Mouse (Mus musculus) midbrain, embryonic 16.5 days (tissue): ENCODE data around the gene Tacc2. TPM values are rescaled to one million over a fixed set of nuclear protein-coding genes. Genes with fewer than 3 reads are reported as not detected.

ENCODE experiments used
- ATAC-seq: fragments of 200-750 bp; cut with Nextera tagmentation; 2 replicates; pipeline ENCODE4 v1.8.0; 2017; ENCODE audit warnings: moderate TSS enrichment
- H3K27ac ChIP-seq: fragments of 300-500 bp; sonication (generic); 2 replicates; pipeline ENCODE4 v1.5.1; 2014; ENCODE audit warnings: mild to moderate bottlenecking, low read length, mixed read lengths
- H3K27me3 ChIP-seq: fragments of 300-500 bp; sonication (generic); 2 replicates; pipeline ENCODE4 v1.6.1; 2014; ENCODE audit warnings: low read depth, low read length, mixed read lengths; ENCODE audit not compliant: control insufficient read depth, insufficient read depth
- H3K36me3 ChIP-seq: fragments of 300-500 bp; sonication (generic); 2 replicates; pipeline ENCODE4 v1.6.1; 2014; ENCODE audit warnings: mild to moderate bottlenecking, low read length, moderate library complexity, mixed read lengths; ENCODE audit not compliant: control insufficient read depth, insufficient read depth
- H3K4me1 ChIP-seq: fragments of 300-500 bp; sonication (generic); 2 replicates; pipeline ENCODE4 v1.6.1; 2014; ENCODE audit warnings: mild to moderate bottlenecking, low read length, mixed read lengths; ENCODE audit not compliant: control insufficient read depth, insufficient read depth
- H3K4me2 ChIP-seq: fragments of 300-500 bp; sonication (generic); 2 replicates; pipeline ENCODE4 v1.6.1; 2014; ENCODE audit warnings: mild to moderate bottlenecking, low read length, mixed read lengths
- H3K4me3 ChIP-seq: fragments of 300-500 bp; sonication (generic); 2 replicates; pipeline ENCODE4 v1.5.1; 2014; ENCODE audit warnings: low read depth, mild to moderate bottlenecking, low read length, moderate library complexity, mixed read lengths
- H3K9ac ChIP-seq: fragments of 300-500 bp; sonication (generic); 2 replicates; pipeline ENCODE4 v1.6.1; 2014; ENCODE audit warnings: low read depth, low read length, mixed read lengths
- H3K9me3 ChIP-seq: fragments of 300-500 bp; sonication (generic); replicated peaks from 2 replicates; pipeline ENCODE4 v1.6.1; 2014; ENCODE audit warnings: mild to moderate bottlenecking, low read length, mixed read lengths; ENCODE audit not compliant: control insufficient read depth, poor library complexity, severe bottlenecking
- WGBS: fragments of 180-500 bp; shearing (Covaris S2); extraction: QIAGEN DNeasy Blood & Tissue Kit; methylation state at CpG from one replicate; pipeline ENCODE4 v1.1.7; 2014; 5-methylcytosine and 5-hydroxymethylcytosine counted together
- polyA plus RNA-seq: library from polyadenylated mRNA; unstranded; fragments of >200 nt; fragmentation: Nextera tagmentation; extraction: Ambion mirVana; gene quantifications from 2 replicates; pipeline ENCODE4 v1.2.1, GENCODE M21; 2015

Gene Tacc2
- polyA plus RNA-seq, 1 experiment from 2014 or later: 61.1 TPM

DNA sequence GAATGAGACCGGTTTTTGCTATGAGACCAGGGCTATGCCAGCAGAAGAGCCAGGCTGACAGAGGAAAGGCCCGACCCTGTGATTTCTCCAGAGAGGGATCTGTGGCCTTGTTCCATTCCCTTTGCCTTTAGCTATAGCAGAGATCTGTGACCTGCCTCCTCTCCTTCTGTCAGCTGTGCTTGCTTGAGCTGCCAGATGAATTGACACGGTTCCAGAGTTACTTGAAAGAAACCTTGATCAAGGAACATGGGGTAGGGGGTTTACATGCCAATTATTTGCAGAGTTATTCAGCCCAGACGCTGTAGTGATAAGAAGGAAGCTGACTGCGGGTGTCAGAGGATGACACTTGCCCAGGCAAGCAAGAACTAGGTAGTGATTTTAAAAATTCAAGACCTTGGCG lies 20.3 kb downstream of the Tacc2 start:
- no peak for ATAC-seq
- H3K27ac ChIP-seq: peak overlapping the region; percentile 47; the same call in 1 of the 2 replicates
- WGBS: 34% methylated on average over 6 of the region's 6 CpGs
- H3K36me3 ChIP-seq: no peaks in the 10 kb centered on the region
- no peaks in the 10 kb centered on the region for H3K9me3 ChIP-seq
- no peak overlapping the region for H3K4me2 ChIP-seq
- H3K4me3 ChIP-seq: no peak overlapping the region
- H3K4me1 ChIP-seq: peaks cover 15% of the 10 kb centered on the region; the same call in 1 of the 2 replicates
- H3K9ac ChIP-seq: no peak overlapping the region
- H3K27me3 ChIP-seq: no peaks in the 10 kb centered on the region

DNA sequence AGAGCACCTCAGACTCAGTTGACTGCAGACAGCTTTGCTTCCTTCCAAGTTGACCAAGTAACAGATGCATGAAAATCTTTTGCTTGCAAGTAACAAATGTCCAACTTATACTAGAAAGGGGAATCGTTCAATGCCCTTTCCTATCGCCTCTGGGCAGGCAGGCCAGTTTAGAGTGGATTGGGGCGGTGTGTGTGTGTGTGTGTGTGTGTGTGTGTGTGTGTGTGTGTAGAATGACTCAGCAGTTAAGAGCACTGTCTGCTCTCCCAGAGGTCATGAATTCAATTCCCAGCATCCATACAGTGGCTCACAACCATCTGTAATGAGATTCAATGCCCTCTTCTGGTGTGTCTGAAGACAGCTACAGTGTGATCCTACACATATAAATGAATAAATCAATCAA lies 22.8 kb downstream of the Tacc2 start:
- H3K9me3 ChIP-seq: no peaks in the 10 kb centered on the region
- no peak overlapping the region for H3K4me3 ChIP-seq
- ATAC-seq: no peak
- H3K4me2 ChIP-seq: no peak overlapping the region
- no peak overlapping the region for H3K9ac ChIP-seq
- no peak overlapping the region for H3K27ac ChIP-seq
- H3K4me1 ChIP-seq: peaks cover 13% of the 10 kb centered on the region; the same call in 1 of the 2 replicates
- WGBS: 87% methylated on average over 3 of the region's 3 CpGs
- no peaks in the 10 kb centered on the region for H3K36me3 ChIP-seq
- no peaks in the 10 kb centered on the region for H3K27me3 ChIP-seq

DNA sequence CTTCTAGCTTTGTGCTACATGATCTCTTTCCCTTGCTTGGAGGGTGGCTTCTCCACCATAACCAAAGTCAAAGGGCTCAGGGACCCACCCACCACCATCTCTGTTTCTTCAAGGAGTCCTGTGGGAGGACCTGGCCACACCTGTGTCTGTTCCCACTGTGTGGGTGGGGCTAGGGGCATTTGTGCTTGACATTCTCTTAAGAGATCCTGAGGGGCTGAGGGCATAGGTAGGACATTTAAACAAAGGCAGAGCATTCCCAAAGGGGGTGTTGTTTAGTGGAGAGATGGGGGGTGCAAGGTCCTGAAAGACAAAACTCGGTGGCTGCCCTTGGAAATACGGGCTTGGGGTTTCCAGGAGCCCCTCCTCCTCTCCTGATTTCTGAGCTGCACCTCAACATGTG lies 23.3 kb downstream of the Tacc2 start:
- Histone ChIP-seq H3K4me2 (no peak overlapping the region), H3K4me1 (peaks cover 13% of the 10 kb centered on the region; the same call in 1 of the 2 replicates), H3K27me3 (no peaks in the 10 kb centered on the region), H3K4me3 (no peak overlapping the region), H3K9ac (no peak overlapping the region), H3K9me3 (no peaks in the 10 kb centered on the region), H3K36me3 (no peaks in the 10 kb centered on the region), H3K27ac (no peak overlapping the region)
- 67% methylated on average over 2 of the region's 2 CpGs for WGBS
- ATAC-seq: no peak

DNA sequence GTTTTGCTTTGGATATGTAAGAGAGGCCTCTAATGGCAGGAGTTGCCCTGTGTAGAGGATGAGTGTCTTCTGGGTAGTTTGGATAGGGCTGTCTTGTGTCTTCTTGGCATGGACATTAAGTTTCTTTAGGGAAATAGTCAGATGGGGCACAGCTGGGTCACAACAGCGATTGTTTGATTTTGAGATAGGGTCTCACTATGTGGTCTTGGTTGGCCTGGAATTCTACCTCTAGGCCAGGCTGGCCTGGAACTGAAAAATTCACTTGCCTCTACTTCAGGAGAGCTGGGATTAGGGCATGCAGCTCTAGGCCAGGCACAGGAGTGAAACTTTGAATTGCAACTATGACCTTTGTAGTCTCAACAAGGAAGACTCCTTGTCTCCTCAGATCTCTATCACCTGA lies 25.6 kb downstream of the Tacc2 start:
- Histone ChIP-seq H3K4me1 (peaks cover under 1% of the 10 kb centered on the region; the same call in 1 of the 2 replicates), H3K27me3 (no peaks in the 10 kb centered on the region), H3K36me3 (no peaks in the 10 kb centered on the region), H3K9me3 (no peaks in the 10 kb centered on the region), H3K27ac (no peak overlapping the region), H3K9ac (no peak overlapping the region), H3K4me2 (no peak overlapping the region), H3K4me3 (no peak overlapping the region)
- no peak for ATAC-seq
- WGBS: 84% methylated on average over 1 of the region's 1 CpGs

DNA sequence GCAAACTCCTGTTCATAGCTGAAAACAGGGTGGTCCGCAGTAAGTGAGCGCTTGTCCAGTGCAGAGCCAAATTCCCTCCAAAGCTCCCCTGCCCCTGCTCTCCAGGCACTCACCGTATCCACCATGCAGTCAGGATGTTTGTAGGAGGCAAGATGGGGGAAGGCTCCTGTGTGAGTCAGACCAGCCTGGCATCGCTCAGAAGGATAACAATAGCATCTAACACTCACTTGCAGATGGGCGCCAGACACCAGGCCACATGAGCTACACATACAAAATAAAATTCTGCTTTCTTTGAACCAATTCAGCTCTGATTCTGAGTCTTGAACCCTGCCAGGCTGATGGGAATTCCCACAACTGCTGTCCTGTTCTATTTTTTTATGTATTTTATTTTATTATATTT lies 26.3 kb downstream of the Tacc2 start:
- no peak for ATAC-seq
- Histone ChIP-seq H3K9ac (no peak overlapping the region), H3K27ac (no peak overlapping the region), H3K36me3 (no peaks in the 10 kb centered on the region), H3K4me3 (no peak overlapping the region), H3K4me1 (no peaks in the 10 kb centered on the region), H3K27me3 (no peaks in the 10 kb centered on the region), H3K4me2 (no peak overlapping the region), H3K9me3 (no peaks in the 10 kb centered on the region)
- WGBS: 96% methylated on average over 5 of the region's 5 CpGs

DNA sequence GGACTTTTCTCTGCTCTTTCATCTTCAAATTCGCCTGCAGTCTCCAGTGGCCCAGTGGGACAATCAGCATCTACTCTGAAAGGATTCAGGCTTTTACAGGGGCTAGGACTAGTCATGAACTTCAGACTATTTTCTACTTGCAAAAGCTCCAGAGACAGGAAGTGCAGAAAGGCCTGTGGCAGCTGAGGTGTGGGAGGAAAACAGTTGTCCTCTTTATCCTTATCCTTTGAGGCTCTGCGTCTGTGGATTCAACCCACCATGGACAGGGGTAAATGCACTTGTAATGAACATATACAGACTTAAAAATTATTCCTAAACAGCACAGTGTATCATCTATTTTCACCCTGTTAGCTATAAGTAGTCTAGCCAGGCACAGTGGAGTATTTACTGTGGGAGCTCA lies 27.2 kb downstream of the Tacc2 start:
- H3K27ac ChIP-seq: no peak overlapping the region

DNA sequence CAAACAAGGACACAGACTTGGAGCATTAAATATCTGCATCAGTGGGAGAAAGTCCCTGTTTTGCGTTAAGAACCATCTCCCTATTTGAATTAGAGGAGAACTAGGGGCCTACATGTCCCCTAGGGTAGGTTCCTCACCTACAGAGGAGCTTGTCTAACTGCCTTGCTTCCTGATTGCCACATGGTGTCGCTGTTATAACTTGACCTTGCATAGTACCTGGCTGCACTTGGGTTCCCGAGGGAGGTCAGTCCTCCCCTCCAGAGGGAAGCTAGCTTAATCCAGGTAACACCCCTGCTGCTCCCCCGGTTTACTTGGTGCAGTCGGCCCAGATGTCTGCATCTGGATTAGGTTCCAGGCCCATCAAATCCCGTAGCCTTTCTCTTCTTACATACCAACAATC lies 27.9 kb downstream of the Tacc2 start:
- no peak overlapping the region for H3K27ac ChIP-seq
- no peaks in the 10 kb centered on the region for H3K27me3 ChIP-seq
- no peak overlapping the region for H3K9ac ChIP-seq
- WGBS: 31% methylated on average over 6 of the region's 6 CpGs
- no peak for ATAC-seq
- no peak overlapping the region for H3K4me2 ChIP-seq
- no peaks in the 10 kb centered on the region for H3K36me3 ChIP-seq
- H3K9me3 ChIP-seq: no peaks in the 10 kb centered on the region
- no peak overlapping the region for H3K4me3 ChIP-seq
- H3K4me1 ChIP-seq: no peaks in the 10 kb centered on the region

More for the DNA sequence above, 27.2 kb downstream of the Tacc2 start:
- Histone ChIP-seq H3K9me3 (no peaks in the 10 kb centered on the region), H3K36me3 (no peaks in the 10 kb centered on the region), H3K9ac (no peak overlapping the region), H3K27me3 (no peaks in the 10 kb centered on the region), H3K4me1 (no peaks in the 10 kb centered on the region), H3K4me3 (no peak overlapping the region), H3K4me2 (no peak overlapping the region)
- no peak for ATAC-seq
- WGBS: 82% methylated on average over 2 of the region's 2 CpGs

DNA sequence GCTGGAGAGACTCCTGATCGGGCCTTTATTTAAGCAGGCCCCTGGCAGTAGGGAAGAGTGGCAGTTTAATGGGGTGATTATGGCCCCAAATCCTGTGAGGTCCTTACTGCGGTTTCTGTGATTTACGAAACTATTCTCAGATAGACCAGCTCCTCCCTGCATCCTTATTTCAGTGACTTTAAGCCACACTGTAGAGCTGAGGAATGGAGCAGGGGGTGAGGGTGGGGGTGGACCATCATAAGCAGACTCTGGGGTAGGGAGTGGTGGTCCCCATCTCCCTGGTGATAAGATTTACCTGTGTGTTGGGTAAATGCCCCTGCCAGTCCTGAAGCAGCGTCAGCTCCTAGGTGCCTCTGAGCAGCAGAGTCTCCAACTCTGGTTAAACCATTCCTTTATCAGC lies 29.7 kb downstream of the Tacc2 start:
- no peak overlapping the region for H3K9ac ChIP-seq
- 57% methylated on average over 4 of the region's 4 CpGs for WGBS
- ATAC-seq: no peak
- H3K27me3 ChIP-seq: no peaks in the 10 kb centered on the region
- no peak overlapping the region for H3K4me2 ChIP-seq
- H3K36me3 ChIP-seq: no peaks in the 10 kb centered on the region
- no peaks in the 10 kb centered on the region for H3K9me3 ChIP-seq
- H3K27ac ChIP-seq: no peak overlapping the region
- H3K4me3 ChIP-seq: no peak overlapping the region
- H3K4me1 ChIP-seq: no peaks in the 10 kb centered on the region

DNA sequence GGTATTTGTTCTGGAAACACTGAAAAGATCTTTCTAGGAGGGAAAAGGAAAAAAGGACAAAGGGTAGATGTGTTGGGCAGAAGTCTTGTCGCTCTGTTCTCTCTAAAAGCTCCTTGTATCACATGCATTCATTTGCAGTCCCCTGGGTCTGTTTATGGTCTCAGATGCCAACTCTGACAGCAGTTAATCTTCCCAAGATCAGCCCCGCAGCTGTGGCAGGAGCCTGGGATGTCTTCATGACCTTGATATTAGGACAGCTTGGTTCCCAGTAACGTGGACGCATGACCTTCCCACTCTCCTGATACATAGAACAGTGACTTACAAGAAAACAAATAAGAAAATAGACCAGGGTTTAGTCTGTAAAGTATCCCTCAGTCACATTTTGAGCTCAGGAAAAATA lies 36.7 kb downstream of the Tacc2 start:
- Histone ChIP-seq H3K9ac (no peak overlapping the region), H3K27ac (no peak overlapping the region), H3K4me1 (no peaks in the 10 kb centered on the region), H3K4me3 (no peak overlapping the region), H3K9me3 (no peaks in the 10 kb centered on the region), H3K4me2 (no peak overlapping the region), H3K27me3 (no peaks in the 10 kb centered on the region), H3K36me3 (no peaks in the 10 kb centered on the region)
- no peak for ATAC-seq
- 60% methylated on average over 4 of the region's 4 CpGs for WGBS

DNA sequence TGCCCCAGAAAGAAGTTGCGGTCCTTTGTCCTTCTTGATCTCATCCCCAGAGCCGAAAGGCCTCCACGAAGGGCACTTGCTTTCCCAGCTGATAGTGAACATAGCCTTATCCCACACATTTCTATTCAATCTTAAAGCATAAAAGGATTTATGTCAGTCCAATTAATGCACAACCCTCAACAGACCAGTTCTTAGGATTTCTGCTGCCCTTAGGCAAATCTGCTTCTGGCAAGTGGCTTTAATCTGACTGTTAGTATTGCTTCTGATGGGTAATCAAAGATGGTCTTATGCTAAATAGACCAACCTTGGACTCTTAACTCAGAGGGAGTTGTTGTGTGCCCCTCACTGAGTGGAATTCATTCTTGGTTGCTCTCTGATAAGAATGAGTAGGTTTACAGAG lies 40.4 kb downstream of the Tacc2 start:
- no peak overlapping the region for H3K4me2 ChIP-seq
- H3K9ac ChIP-seq: no peak overlapping the region
- no peak overlapping the region for H3K27ac ChIP-seq
- no peaks in the 10 kb centered on the region for H3K4me1 ChIP-seq
- H3K36me3 ChIP-seq: no peaks in the 10 kb centered on the region
- no peaks in the 10 kb centered on the region for H3K27me3 ChIP-seq
- ATAC-seq: no peak
- 52% methylated on average over 3 of the region's 3 CpGs for WGBS
- H3K9me3 ChIP-seq: no peaks in the 10 kb centered on the region
- H3K4me3 ChIP-seq: no peak overlapping the region
